Mouse (Mus musculus): Measurements from ENCODE around the gene Esyt1.
A peak's percentile ranks its signal among the peaks of the same experiment; 100 is the strongest.
"Not testable (repeated sequence)": the region's sequence is repeated elsewhere in the genome, so short reads cannot be mapped to it uniquely, and the experiment has no call there.

The Esyt1 gene

GRCm38 (mm10) chr10:128525671-128526308, at the start of gene Esyt1:
Gene Esyt1 (minus strand): TSS chr10:128525871.
- DNase-seq (ENCODE audit: low read depth, low spot score): peak; percentile 99

- DNase-seq (ENCODE audit: low read depth, low spot score): peak; percentile 40
Measured at GRCm38 (mm10) chr10:128575063-128575462, 49.4 kb upstream of the Esyt1 start.

- peak; percentile 99 for DNase-seq (ENCODE audit: low read depth, low spot score)
Measured at GRCm38 (mm10) chr10:128565788-128566531, 40.3 kb upstream of the Esyt1 start, which contains the start of gene Pa2g4. Gene Pa2g4 (minus strand): TSS chr10:128565987.

- peak; percentile 30 for DNase-seq (ENCODE audit: low read depth, low spot score)
Measured at GRCm38 (mm10) chr10:128565206-128565787, 39.6 kb upstream of the Esyt1 start.

GRCm38 (mm10) chr10:128563544-128563943, 37.9 kb upstream of the Esyt1 start:
- DNase-seq (ENCODE audit: low read depth, low spot score): no peak

- DNase-seq (ENCODE audit: low read depth, low spot score): no peak
Measured at GRCm38 (mm10) chr10:128556963-128557362, 31.3 kb upstream of the Esyt1 start.

- DNase-seq (ENCODE audit: low read depth, low spot score): peak; percentile 57
Measured at GRCm38 (mm10) chr10:128556286-128556685, 30.6 kb upstream of the Esyt1 start.

GRCm38 (mm10) chr10:128555567-128555966, 29.9 kb upstream of the Esyt1 start:
- not testable (repeated sequence) for DNase-seq (ENCODE audit: low read depth, low spot score)

- DNase-seq (ENCODE audit: low read depth, low spot score): not testable (repeated sequence)
Measured at GRCm38 (mm10) chr10:128550144-128550823, 24.6 kb upstream of the Esyt1 start.

- DNase-seq (ENCODE audit: low read depth, low spot score): not testable (repeated sequence)
Measured at GRCm38 (mm10) chr10:128549682-128550057, 24.0 kb upstream of the Esyt1 start.

GRCm38 (mm10) chr10:128548947-128549681, 23.4 kb upstream of the Esyt1 start, which contains the start of gene Rpl41:
Gene Rpl41 (minus strand): TSS chr10:128549305.
- DNase-seq (ENCODE audit: low read depth, low spot score): peak; percentile 99

- peak; percentile 35 for DNase-seq (ENCODE audit: low read depth, low spot score)
Measured at GRCm38 (mm10) chr10:128548051-128548791, 22.6 kb upstream of the Esyt1 start.

- DNase-seq (ENCODE audit: low read depth, low spot score): peak; percentile 99
Measured at GRCm38 (mm10) chr10:128547361-128548032, 21.8 kb upstream of the Esyt1 start, which contains the start of gene Zc3h10. Gene Zc3h10 (minus strand): TSS chr10:128547774.

- DNase-seq (ENCODE audit: low read depth, low spot score): no peak
Measured at GRCm38 (mm10) chr10:128546787-128547186, 21.1 kb upstream of the Esyt1 start.

GRCm38 (mm10) chr10:128546361-128546760, 20.7 kb upstream of the Esyt1 start:
- DNase-seq (ENCODE audit: low read depth, low spot score): peak; percentile 88

GRCm38 (mm10) chr10:128545570-128545898, 19.9 kb upstream of the Esyt1 start:
- DNase-seq (ENCODE audit: low read depth, low spot score): no peak

GRCm38 (mm10) chr10:128544674-128545569, 19.3 kb upstream of the Esyt1 start:
- no peak for DNase-seq (ENCODE audit: low read depth, low spot score)

GRCm38 (mm10) chr10:128544151-128544657, 18.5 kb upstream of the Esyt1 start:
- DNase-seq (ENCODE audit: low read depth, low spot score): no peak

GRCm38 (mm10) chr10:128543100-128543499, 17.4 kb upstream of the Esyt1 start:
- DNase-seq (ENCODE audit: low read depth, low spot score): no peak

Measured in 3T3-L1 (cell line).